Mouse (Mus musculus): Measurements from ENCODE around the gene Slc4a3. TPM values are rescaled to one million over a fixed set of nuclear protein-coding genes. Genes with fewer than 3 reads are reported as not detected.

Gene Slc4a3
- total RNA-seq, 4 experiments from 2014 or later = 124 to 271 (median 199) TPM

- peak; percentile 90 for DNase-seq
Observed at GRCm38 (mm10) chr1:75521321-75522031, 24.6 kb upstream of the Slc4a3 start, which contains the start of gene Stk11ip. Gene Stk11ip (plus strand): TSS chr1:75521529.

GRCm38 (mm10) chr1:75524679-75525078 is 21.4 kb upstream of the Slc4a3 start:
- DNase-seq = no peak

GRCm38 (mm10) chr1:75530546-75530945 is 15.5 kb upstream of the Slc4a3 start:
- DNase-seq = no peak

- no peak for DNase-seq
Observed at GRCm38 (mm10) chr1:75532280-75533172, 13.5 kb upstream of the Slc4a3 start.

GRCm38 (mm10) chr1:75533325-75534252 is 12.5 kb upstream of the Slc4a3 start:
- no peak for DNase-seq

GRCm38 (mm10) chr1:75537587-75537986 is 8.5 kb upstream of the Slc4a3 start:
- DNase-seq = no peak

GRCm38 (mm10) chr1:75538597-75539190 is 7.4 kb upstream of the Slc4a3 start:
- no peak for DNase-seq

GRCm38 (mm10) chr1:75541496-75541895 is 4.6 kb upstream of the Slc4a3 start:
- DNase-seq = no peak

- no peak for DNase-seq
Observed at GRCm38 (mm10) chr1:75544351-75544750, 1.7 kb upstream of the Slc4a3 start.

- no peak for DNase-seq
Observed at GRCm38 (mm10) chr1:75547351-75547750, 1.3 kb downstream of the Slc4a3 start.

GRCm38 (mm10) chr1:75548083-75548482 is 2.0 kb downstream of the Slc4a3 start:
- no peak for DNase-seq

- no peak for DNase-seq
Observed at GRCm38 (mm10) chr1:75548871-75549270, 2.8 kb downstream of the Slc4a3 start.

- DNase-seq = peak; percentile 88
Observed at GRCm38 (mm10) chr1:75549289-75550279, 3.5 kb downstream of the Slc4a3 start.

- no peak for DNase-seq
Observed at GRCm38 (mm10) chr1:75550586-75550985, 4.5 kb downstream of the Slc4a3 start.

- DNase-seq = no peak
Observed at GRCm38 (mm10) chr1:75555680-75556079, 9.6 kb downstream of the Slc4a3 start.

- no peak for DNase-seq
Observed at GRCm38 (mm10) chr1:75556143-75556781, 10.2 kb downstream of the Slc4a3 start.

- no peak for DNase-seq
Observed at GRCm38 (mm10) chr1:75557041-75557440, 11.0 kb downstream of the Slc4a3 start.

GRCm38 (mm10) chr1:75558388-75559178 is 12.5 kb downstream of the Slc4a3 start:
- DNase-seq = peak; percentile 47

- DNase-seq = peak; percentile 92
Observed at GRCm38 (mm10) chr1:75559212-75559925, 13.3 kb downstream of the Slc4a3 start.
